Mouse (Mus musculus): ENCODE results near the gene Dhrs1. TPM values are rescaled to one million over a fixed set of nuclear protein-coding genes. Genes with fewer than 3 reads are reported as not detected.

The Dhrs1 gene
- total RNA-seq, 2 experiments from 2014 or later, result 83.2 to 98.7 TPM

Other genes starting within 250 kb of the Dhrs1 start
- gene Cpne6, start 235.2 kb downstream of the Dhrs1 start, total RNA-seq (2021), result 100 to 1,000 TPM; 653 to 657 TPM
- gene Nrl, start 220.7 kb downstream of the Dhrs1 start, total RNA-seq (2021), result 1 to 10 TPM; 1.7 to 2.2 TPM
- gene Pck2, start 205.4 kb downstream of the Dhrs1 start, total RNA-seq (2021), result 10 to 100 TPM; 50.9 to 54.2 TPM
- 10 to 100 TPM; 72.2 to 83.8 TPM for gene Dcaf11, start 185.7 kb downstream of the Dhrs1 start, total RNA-seq (2021)
- gene A730061H03Rik, start 185.3 kb downstream of the Dhrs1 start, total RNA-seq (2021), result 1 to 10 TPM in 1 of 2 experiments, under 1 TPM in 1; 0.79 to 1.6 TPM
- gene Fitm1, start 170.1 kb downstream of the Dhrs1 start, total RNA-seq (2021), result not detected
- gene Psme1, start 167.6 kb downstream of the Dhrs1 start, total RNA-seq (2021), result 10 to 100 TPM; 54.0 to 56.6 TPM
- gene Emc9, start 160.4 kb downstream of the Dhrs1 start, total RNA-seq (2021), result 10 to 100 TPM; 43.3 to 49.5 TPM
- 10 to 100 TPM; 53.7 to 57.4 TPM for gene Psme2, start 154.6 kb downstream of the Dhrs1 start, total RNA-seq (2021)
- gene Rnf31, start 154.0 kb downstream of the Dhrs1 start, total RNA-seq (2021), result 10 to 100 TPM; 38.0 to 43.0 TPM
- 10 to 100 TPM; 10.9 to 13.3 TPM for gene Irf9, start 142.1 kb downstream of the Dhrs1 start, total RNA-seq (2021)
- 1 to 10 TPM; 1.4 to 1.8 TPM for gene Rec8, start 127.7 kb downstream of the Dhrs1 start, total RNA-seq (2021)
- gene Ipo4, start 109.7 kb downstream of the Dhrs1 start, total RNA-seq (2021), result 100 to 1,000 TPM; 119 to 128 TPM
- 1 to 10 TPM; 2.7 to 3.8 TPM for gene Gm49378, start 107.8 kb downstream of the Dhrs1 start, total RNA-seq (2021)
- gene Tm9sf1, start 101.9 kb downstream of the Dhrs1 start, total RNA-seq (2021), result 10 to 100 TPM; 39.6 to 40.8 TPM
- gene Tssk4, start 95.5 kb downstream of the Dhrs1 start, total RNA-seq (2021), result 1 to 10 TPM in 1 of 2 experiments, under 1 TPM in 1; 0.79 to 1.2 TPM
- 10 to 100 TPM; 45.5 to 52.3 TPM for gene Mdp1, start 85.2 kb downstream of the Dhrs1 start, total RNA-seq (2021)
- gene Gmpr2, start 73.7 kb downstream of the Dhrs1 start, total RNA-seq (2021), result 10 to 100 TPM; 23.3 to 26.4 TPM
- 100 to 1,000 TPM; 294 to 304 TPM for gene Nedd8, start 73.6 kb downstream of the Dhrs1 start, total RNA-seq (2021)
- 10 to 100 TPM; 12.3 to 15.2 TPM for gene Tinf2, start 63.9 kb downstream of the Dhrs1 start, total RNA-seq (2021)
- not detected for gene Tgm1, start 31.8 kb downstream of the Dhrs1 start, total RNA-seq (2021)
- 10 to 100 TPM; 43.7 to 45.7 TPM for gene Rabggta, start 23.4 kb downstream of the Dhrs1 start, total RNA-seq (2021)
- gene Nop9, start within 50 bp of the Dhrs1 start, total RNA-seq (2021), result 10 to 100 TPM; 11.7 to 14.5 TPM
- 1 to 10 TPM; 1.7 to 2.2 TPM for gene Cideb, start 12.8 kb upstream of the Dhrs1 start, total RNA-seq (2021)
- under 1 TPM; 0.12 to 0.13 TPM for gene Ltb4r2, start 15.7 kb upstream of the Dhrs1 start, total RNA-seq (2021)
- gene Ltb4r1, start 20.3 kb upstream of the Dhrs1 start, total RNA-seq (2021), result under 1 TPM in 1 of 2 experiments, not detected in 1; 0.45 TPM
- 1 to 10 TPM; 3.1 to 4.4 TPM for gene Adcy4, start 38.4 kb upstream of the Dhrs1 start, total RNA-seq (2021)
- 1 to 10 TPM in 1 of 2 experiments, under 1 TPM in 1; 0.52 to 1.1 TPM for gene Ripk3, start 43.2 kb upstream of the Dhrs1 start, total RNA-seq (2021)
- gene Nfatc4, start 77.5 kb upstream of the Dhrs1 start, total RNA-seq (2021), result 1 to 10 TPM; 1.4 to 2.3 TPM
- 1 to 10 TPM; 7.0 to 8.0 TPM for gene Nynrin, start 108.3 kb upstream of the Dhrs1 start, total RNA-seq (2021)
- gene Cbln3, start 138.7 kb upstream of the Dhrs1 start, total RNA-seq (2021), result under 1 TPM; 0.15 to 0.64 TPM
- gene Khnyn, start 139.3 kb upstream of the Dhrs1 start, total RNA-seq (2021), result 10 to 100 TPM; 11.4 to 12.2 TPM
- 10 to 100 TPM; 71.8 to 74.1 TPM for gene Sdr39u1, start 154.6 kb upstream of the Dhrs1 start, total RNA-seq (2021)
- gene Cma1, start 199.0 kb upstream of the Dhrs1 start, total RNA-seq (2021), result not detected
- not detected for gene Cma2, start 205.3 kb upstream of the Dhrs1 start, total RNA-seq (2021)